Mouse (Mus musculus) heart, postnatal 0 days (tissue): ENCODE results near the gene Ccdc154. TPM values are rescaled to one million over a fixed set of nuclear protein-coding genes. Genes with fewer than 3 reads are reported as not detected.

Experiments
- ATAC-seq: fragments of 200-750 bp; cut with Nextera tagmentation; 2 replicates; pipeline ENCODE4 v1.8.0; 2017; ENCODE audit warnings: low read depth, moderate number of reproducible peaks, moderate library complexity; ENCODE audit not compliant: insufficient read depth
- DNase-seq: peaks from one replicate; pipeline ENCODE4 v3.0.0-alpha.2; 2016; ENCODE audit warnings: low spot score
- H3K27ac ChIP-seq: fragments of 300-500 bp; sonication (generic); 2 replicates; pipeline ENCODE4 v1.5.1; 2014; ENCODE audit warnings: low read depth, mild to moderate bottlenecking
- H3K27me3 ChIP-seq: fragments of 300-500 bp; sonication (generic); 2 replicates; pipeline ENCODE4 v1.6.1; 2014; ENCODE audit warnings: low read length, mixed read lengths; ENCODE audit not compliant: control insufficient read depth, insufficient read depth
- H3K36me3 ChIP-seq: fragments of 300-500 bp; sonication (generic); replicated peaks from 2 replicates; pipeline ENCODE4 v1.6.1; 2014; ENCODE audit warnings: low read length, mixed read lengths; ENCODE audit not compliant: control insufficient read depth, insufficient read depth
- H3K4me1 ChIP-seq: fragments of 300-500 bp; sonication (generic); 2 replicates; pipeline ENCODE4 v1.6.1; 2014; ENCODE audit warnings: antibody characterized with exemption; ENCODE audit not compliant: control insufficient read depth, insufficient read depth
- H3K4me2 ChIP-seq: fragments of 300-500 bp; sonication (generic); 2 replicates; pipeline ENCODE4 v1.6.1; 2014; ENCODE audit warnings: low read depth, mild to moderate bottlenecking, low read length, moderate library complexity
- H3K4me3 ChIP-seq: fragments of 300-500 bp; sonication (generic); 2 replicates; pipeline ENCODE4 v1.5.1; 2014; ENCODE audit warnings: low read depth, low read length
- H3K9ac ChIP-seq: fragments of 300-500 bp; sonication (generic); replicated peaks from 2 replicates; pipeline ENCODE4 v1.6.1; 2014; ENCODE audit warnings: low read depth, low read length, mixed read lengths
- H3K9me3 ChIP-seq: fragments of 300-500 bp; sonication (generic); replicated peaks from 2 replicates; pipeline ENCODE4 v1.6.1; 2016; ENCODE audit warnings: low read length; ENCODE audit not compliant: control insufficient read depth
- CTCF ChIP-seq: IDR thresholded peaks from 2 replicates; pipeline ENCODE4 v1.5.1; 2016; ENCODE audit warnings: antibody characterized with exemption, control low read depth, low read depth
- EP300 ChIP-seq: IDR thresholded peaks from 2 replicates; pipeline ENCODE4 v1.6.1; 2016; ENCODE audit warnings: antibody characterized with exemption, low read depth
- WGBS: fragments of 180-500 bp; shearing (Covaris S2); extraction: QIAGEN DNeasy Blood & Tissue Kit; methylation state at CpG from one replicate; pipeline ENCODE4 v1.1.7; 2014; 5-methylcytosine and 5-hydroxymethylcytosine counted together
- polyA plus RNA-seq: library from polyadenylated mRNA; unstranded; fragments of >200 nt; fragmentation: Nextera tagmentation; extraction: Ambion mirVana; gene quantifications from 2 replicates; pipeline ENCODE4 v1.2.1, GENCODE M21; 2015
- total RNA-seq: library from RNA; depleted of rRNA; stranded (reverse); fragments of >200 nt; gene quantifications from 2 replicates; pipeline ENCODE4 v1.2.3, GENCODE M21; 2014; ENCODE audit warnings: low replicate concordance

Ccdc154 gene
- total and polyA plus RNA-seq, 2 experiments from 2014 or later = not detected

DNA sequence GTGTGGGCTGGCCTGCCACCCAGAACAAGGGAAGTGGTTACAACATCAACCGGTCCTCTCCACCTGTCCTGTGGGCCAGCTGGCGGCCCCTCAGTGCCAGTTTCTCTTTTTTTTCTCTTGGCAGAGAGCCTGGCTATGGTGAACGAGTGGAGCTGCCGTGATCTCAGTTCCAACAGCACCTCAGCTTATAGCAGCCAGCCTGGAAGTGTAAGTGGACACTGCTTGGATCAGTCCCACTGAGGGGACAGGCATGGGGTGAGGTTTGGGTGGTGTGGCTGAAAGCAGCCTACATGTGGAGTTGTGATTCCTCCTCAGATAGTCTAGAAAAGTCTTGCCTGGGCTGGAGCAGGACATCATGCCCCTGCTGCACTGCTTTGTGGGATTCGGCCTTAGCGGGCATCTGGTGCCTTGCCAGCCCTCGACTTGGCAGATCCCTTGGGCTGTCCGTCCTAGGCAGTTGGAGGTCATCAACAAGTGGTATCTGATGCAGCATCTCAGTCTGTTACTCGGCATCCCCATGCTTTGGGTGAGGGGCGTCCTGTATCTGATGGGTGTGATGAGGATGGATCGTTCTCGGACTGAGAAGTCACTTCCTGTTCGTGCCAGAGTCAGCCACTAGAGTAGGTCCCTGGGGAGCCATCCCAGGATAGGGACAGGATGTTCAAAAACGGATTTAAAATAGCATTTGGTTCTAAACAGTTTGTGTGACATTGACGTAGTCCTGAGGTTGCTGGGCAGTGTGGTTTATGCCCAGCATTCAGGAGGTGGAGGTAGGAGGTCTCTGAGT lies 48.6 kb downstream of the Ccdc154 start:
- no peak overlapping the region for H3K4me2 ChIP-seq
- H3K27ac ChIP-seq = peak overlapping the region; percentile 27; the same call in 1 of the 2 replicates
- TF ChIP-seq CTCF (no peak), EP300 (no peak)
- H3K4me1 ChIP-seq = no peaks in the 10 kb centered on the region
- WGBS = 61% methylated on average over 15 of the region's 15 CpGs
- no peaks in the 10 kb centered on the region for H3K9me3 ChIP-seq
- H3K36me3 ChIP-seq = peaks cover 87% of the 10 kb centered on the region
- DNase-seq (no peak), ATAC-seq (no peak; the same call in 1 of the 2 replicates)
- H3K27me3 ChIP-seq = no peaks in the 10 kb centered on the region
- H3K9ac ChIP-seq = no peak overlapping the region
- H3K4me3 ChIP-seq = no peak overlapping the region

DNA sequence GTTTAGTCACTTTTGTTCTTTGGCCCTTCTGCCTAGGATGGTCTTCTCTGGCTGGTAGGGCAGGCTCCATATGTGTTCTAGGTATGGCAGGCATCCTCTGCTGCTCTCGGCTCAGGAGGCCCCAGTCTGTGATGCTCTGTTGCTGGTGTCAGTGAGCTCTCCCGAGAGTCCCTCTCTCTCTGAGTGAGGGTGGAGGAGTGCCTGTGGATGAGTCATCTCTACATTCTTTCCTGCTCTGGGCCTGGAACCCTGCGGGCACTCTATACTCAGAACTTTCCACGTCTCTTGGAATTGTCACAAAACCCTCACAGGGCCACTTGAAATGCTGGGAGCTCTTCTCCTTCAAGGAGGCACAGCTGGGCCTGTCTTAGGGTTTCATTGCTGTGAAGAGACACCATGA lies 49.4 kb downstream of the Ccdc154 start:
- Histone ChIP-seq H3K4me2 (no peak overlapping the region), H3K4me3 (no peak overlapping the region), H3K36me3 (peaks cover 89% of the 10 kb centered on the region), H3K9ac (no peak overlapping the region), H3K9me3 (no peaks in the 10 kb centered on the region), H3K4me1 (no peaks in the 10 kb centered on the region), H3K27ac (peak overlapping the region; percentile 27; the same call in 1 of the 2 replicates), H3K27me3 (no peaks in the 10 kb centered on the region)
- no peak for TF ChIP-seq EP300
- no peak for TF ChIP-seq CTCF
- WGBS = 63% methylated on average over 4 of the region's 4 CpGs
- DNase-seq (no peak), ATAC-seq (no peak)

DNA sequence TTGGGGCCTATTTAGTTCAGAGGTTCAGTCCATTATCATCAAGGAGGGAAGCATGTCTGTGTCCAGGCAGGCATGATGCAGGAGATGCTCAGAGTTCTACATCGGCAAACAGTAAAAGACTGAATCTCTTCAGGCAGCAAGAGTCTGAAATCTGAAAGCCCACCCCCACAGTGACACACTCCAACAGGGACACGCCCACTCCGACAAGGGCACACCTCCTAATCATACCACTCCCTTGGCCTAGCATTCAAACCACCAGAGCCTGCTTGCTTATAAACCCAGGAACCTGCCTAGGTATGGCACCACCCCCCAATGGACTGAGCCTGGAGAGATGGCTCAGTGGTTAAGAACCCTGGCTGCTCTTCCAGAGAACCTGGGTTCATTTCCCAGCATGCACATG lies 53.2 kb downstream of the Ccdc154 start:
- WGBS = 88% methylated on average over 3 of the region's 3 CpGs
- peaks cover 85% of the 10 kb centered on the region for H3K36me3 ChIP-seq

DNA sequence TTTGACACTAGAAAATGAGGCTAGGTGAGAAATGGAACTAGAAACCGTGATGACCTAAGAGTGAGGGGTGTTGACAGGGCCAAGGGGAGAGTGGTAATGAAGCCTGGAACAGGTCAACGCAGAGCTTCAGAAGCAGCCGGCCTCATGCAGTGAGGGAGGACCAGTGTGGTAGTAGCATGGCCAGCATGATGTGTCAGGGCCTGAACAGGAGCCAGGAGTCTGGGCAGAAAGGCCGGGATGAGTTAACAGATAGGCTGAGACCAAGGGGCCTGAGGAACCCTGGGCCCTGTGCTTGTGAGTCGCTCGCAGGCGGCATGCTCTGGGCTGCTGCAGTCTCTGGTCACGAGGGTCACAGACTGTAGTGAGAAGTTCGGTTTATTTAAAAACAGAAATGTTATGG lies 56.7 kb downstream of the Ccdc154 start:
- ATAC-seq = no peak

More for the DNA sequence above, 53.2 kb downstream of the Ccdc154 start:
- no peak overlapping the region for H3K4me2 ChIP-seq
- TF ChIP-seq CTCF = no peak
- TF ChIP-seq EP300 = no peak
- no peak for ATAC-seq
- H3K4me3 ChIP-seq = no peak overlapping the region
- H3K27me3 ChIP-seq = no peaks in the 10 kb centered on the region
- no peak for DNase-seq
- no peaks in the 10 kb centered on the region for H3K4me1 ChIP-seq
- no peaks in the 10 kb centered on the region for H3K9me3 ChIP-seq
- no peak overlapping the region for H3K27ac ChIP-seq
- no peak overlapping the region for H3K9ac ChIP-seq

DNA sequence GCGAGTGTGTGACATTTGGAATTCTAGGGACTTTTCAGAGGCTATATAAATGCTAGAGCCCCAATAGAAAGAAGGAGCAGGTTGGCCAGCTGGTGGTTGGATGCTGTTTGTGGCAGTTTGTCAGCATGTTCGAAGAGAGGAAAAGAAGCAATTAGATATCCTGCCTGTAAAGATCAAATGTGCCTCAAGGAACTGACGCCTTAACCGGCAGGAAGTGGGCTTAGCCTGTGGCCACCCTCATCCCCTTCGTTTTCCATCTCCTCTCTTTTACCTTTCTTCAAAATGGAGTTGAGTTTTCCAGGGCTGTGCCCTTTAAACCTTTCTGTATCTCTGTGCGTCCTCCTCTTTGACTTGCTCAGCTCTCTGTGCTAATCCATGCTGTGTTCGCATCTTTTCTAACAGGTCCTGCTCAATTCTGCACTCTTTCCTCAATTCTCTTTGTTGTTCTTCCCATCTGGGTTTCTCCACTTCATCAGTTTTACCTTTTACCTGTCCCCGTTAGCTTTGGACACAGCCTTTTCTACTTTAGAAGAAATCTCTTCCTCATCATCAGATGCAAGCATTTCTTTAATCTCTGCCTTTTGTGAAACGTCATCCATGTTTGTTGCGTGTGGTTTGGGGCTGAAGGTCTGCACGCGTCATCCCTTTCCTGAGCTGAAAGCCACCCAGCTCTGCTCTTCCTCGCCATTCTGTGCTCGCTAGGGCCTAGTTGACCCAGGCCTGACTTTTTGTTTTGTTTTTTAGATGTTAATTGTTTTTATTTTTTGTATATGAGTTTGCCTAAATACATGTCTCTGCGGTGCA lies 57.4 kb downstream of the Ccdc154 start:
- Histone ChIP-seq H3K36me3 (peaks cover 50% of the 10 kb centered on the region), H3K27me3 (no peaks in the 10 kb centered on the region), H3K9ac (no peak overlapping the region), H3K4me1 (peaks cover 5% of the 10 kb centered on the region; the same call in 1 of the 2 replicates), H3K4me3 (no peak overlapping the region), H3K4me2 (no peak overlapping the region), H3K27ac (no peak overlapping the region), H3K9me3 (no peaks in the 10 kb centered on the region)
- TF ChIP-seq CTCF = no peak
- TF ChIP-seq EP300 = no peak
- no peak for ATAC-seq
- no peak for DNase-seq
- WGBS = 93% methylated on average over 15 of the region's 15 CpGs

More for the DNA sequence above, 56.7 kb downstream of the Ccdc154 start:
- Histone ChIP-seq H3K27ac (no peak overlapping the region), H3K9me3 (no peaks in the 10 kb centered on the region), H3K4me2 (no peak overlapping the region), H3K4me3 (no peak overlapping the region), H3K27me3 (no peaks in the 10 kb centered on the region), H3K4me1 (peaks cover 5% of the 10 kb centered on the region; the same call in 1 of the 2 replicates), H3K36me3 (peaks cover 57% of the 10 kb centered on the region), H3K9ac (no peak overlapping the region)
- DNase-seq = no peak
- TF ChIP-seq CTCF = no peak
- TF ChIP-seq EP300 = no peak
- WGBS = 75% methylated on average over 9 of the region's 9 CpGs
